Mouse (Mus musculus) E14TG2a.4 (cell line): ENCODE measurements around the gene Zfp574.

ENCODE experiments used
- CTCF ChIP-seq: conservative IDR thresholded peaks from 2 replicates; pipeline ENCODE4 v1.5.1; 2014; ENCODE audit warnings: low read length
- NANOG ChIP-seq: IDR thresholded peaks from 2 replicates; pipeline ENCODE4 v1.6.1; 2014; ENCODE audit warnings: borderline replicate concordance, low read length, mixed read lengths

DNA sequence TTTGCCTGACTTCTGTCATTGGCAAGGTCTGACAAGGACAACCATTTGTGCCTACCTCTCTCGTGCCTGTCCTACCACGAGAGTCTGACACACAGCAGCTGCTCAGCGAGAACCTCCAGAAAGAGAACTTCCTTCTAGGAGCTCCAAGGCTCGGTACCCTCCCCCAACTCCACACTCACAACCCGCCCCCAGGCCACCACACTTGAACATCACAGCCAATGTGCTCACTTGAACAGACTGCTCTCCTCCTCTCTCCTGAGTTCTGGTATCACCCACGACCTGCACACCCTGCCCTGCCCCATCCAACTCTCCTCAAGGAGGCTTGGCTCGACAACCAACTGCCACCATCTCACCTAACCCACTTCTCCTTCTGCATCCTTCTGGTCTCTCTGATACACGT is 8.5 kb upstream of the Zfp574 start:
- TF ChIP-seq CTCF (no peak), NANOG (no peak)
